Comparison of ENCODE assay signal across 22 mouse cellular contexts in the genomic region with DNA sequence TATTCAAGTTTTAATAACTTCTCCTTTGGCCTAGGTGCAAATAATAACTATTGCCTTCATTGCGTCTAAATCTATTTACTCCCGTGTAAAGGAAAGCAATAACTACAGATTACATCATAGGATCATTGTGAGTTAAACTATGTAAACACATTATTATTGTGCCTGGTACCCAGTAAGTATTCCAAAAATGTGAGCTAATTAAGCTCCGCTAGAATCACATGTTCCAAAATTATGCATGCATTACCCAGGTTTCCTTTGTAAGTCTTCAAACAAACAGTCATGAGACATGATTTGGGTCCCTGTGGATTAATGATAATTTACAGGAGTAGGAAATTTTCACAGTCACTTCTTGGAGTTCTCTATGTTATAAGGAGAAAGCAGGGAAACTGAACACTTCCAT.
DNase-seq lines count a peak whose midpoint lies in the region; ATAC-seq and TF ChIP-seq lines count a peak whose summit lies in the region.
"Had no signal": no experiment of that assay in that cellular context is flagged by ENCODE, and none has a peak within 500 bp of the region (broad histone marks: within the 10 kb centered on the region; RNA-seq: fewer than 3 reads in every experiment).

No protein-coding gene starts in this region.

- no peak overlapping the region for H3K9ac ChIP-seq in forebrain, embryonic 13.5 days
- H3K9ac ChIP-seq in forebrain, postnatal 0 days: no peak overlapping the region
- H3K9ac ChIP-seq in midbrain, embryonic 11.5 days (ENCODE audit: low read length): no peak overlapping the region
- no peak overlapping the region for H3K9ac ChIP-seq in midbrain, embryonic 13.5 days (replicated peaks)
- H3K9ac ChIP-seq: embryonic facial prominence, embryonic 12.5 days; embryonic facial prominence, embryonic 15.5 days; hindbrain, embryonic 12.5 days; hindbrain, embryonic 15.5 days had no signal

- 44% methylated on average over 3 of the region's 3 CpGs for WGBS in forebrain, embryonic 13.5 days
- WGBS in forebrain, postnatal 0 days: 28% methylated on average over 3 of the region's 3 CpGs
- WGBS in midbrain, embryonic 11.5 days: 91% methylated on average over 3 of the region's 3 CpGs
- 90% methylated on average over 3 of the region's 3 CpGs for WGBS in midbrain, embryonic 13.5 days

- no peak overlapping the region for H3K4me3 ChIP-seq in forebrain, embryonic 13.5 days
- no peak overlapping the region for H3K4me3 ChIP-seq in forebrain, postnatal 0 days (ENCODE audit: low read depth, low read length)
- H3K4me3 ChIP-seq in midbrain, embryonic 11.5 days (ENCODE audit: low read depth, low read length): no peak overlapping the region
- no peak overlapping the region for H3K4me3 ChIP-seq in midbrain, embryonic 13.5 days (replicated peaks)
- H3K4me3 ChIP-seq: embryonic facial prominence, embryonic 12.5 days; embryonic facial prominence, embryonic 15.5 days; hindbrain, embryonic 12.5 days; hindbrain, embryonic 15.5 days had no signal

- no peaks in the 10 kb centered on the region for H3K9me3 ChIP-seq in forebrain, embryonic 13.5 days (replicated peaks)
- H3K9me3 ChIP-seq in forebrain, postnatal 0 days (ENCODE audit: low read length): no peaks in the 10 kb centered on the region
- H3K9me3 ChIP-seq in midbrain, embryonic 11.5 days (ENCODE audit: control insufficient read depth, low read length): no peaks in the 10 kb centered on the region
- H3K9me3 ChIP-seq in midbrain, embryonic 13.5 days: no peaks in the 10 kb centered on the region
- H3K9me3 ChIP-seq: embryonic facial prominence, embryonic 12.5 days; embryonic facial prominence, embryonic 15.5 days; hindbrain, embryonic 12.5 days; hindbrain, embryonic 15.5 days had no signal

- H3K36me3 ChIP-seq in forebrain, embryonic 13.5 days (ENCODE audit: poor library complexity, severe bottlenecking): no peaks in the 10 kb centered on the region
- no peaks in the 10 kb centered on the region for H3K36me3 ChIP-seq in forebrain, postnatal 0 days (ENCODE audit: insufficient read depth)
- no peaks in the 10 kb centered on the region for H3K36me3 ChIP-seq in midbrain, embryonic 11.5 days (ENCODE audit: control insufficient read depth, insufficient read depth, low read length)
- H3K36me3 ChIP-seq in midbrain, embryonic 13.5 days: no peaks in the 10 kb centered on the region
- H3K36me3 ChIP-seq: embryonic facial prominence, embryonic 15.5 days; hindbrain, embryonic 12.5 days; hindbrain, embryonic 15.5 days had no signal

- H3K27me3 ChIP-seq in forebrain, embryonic 13.5 days: no peaks in the 10 kb centered on the region
- H3K27me3 ChIP-seq in forebrain, postnatal 0 days (ENCODE audit: insufficient read depth, low read length): no peaks in the 10 kb centered on the region
- H3K27me3 ChIP-seq in midbrain, embryonic 11.5 days (ENCODE audit: control insufficient read depth, insufficient read depth, low read length): no peaks in the 10 kb centered on the region
- no peaks in the 10 kb centered on the region for H3K27me3 ChIP-seq in midbrain, embryonic 13.5 days
- H3K27me3 ChIP-seq: embryonic facial prominence, embryonic 12.5 days; embryonic facial prominence, embryonic 15.5 days; hindbrain, embryonic 12.5 days; hindbrain, embryonic 15.5 days had no signal

- TF ChIP-seq POLR2A in brain, embryonic 14.5 days (IDR thresholded peaks at IDR 0.05; ENCODE audit: borderline replicate concordance, extremely low read depth, insufficient read depth, insufficient read length, poor library complexity, severe bottlenecking): no peak

- no peak for TF ChIP-seq CTCF in forebrain, postnatal 0 days (IDR thresholded peaks at IDR 0.05; ENCODE audit: low read depth)
- no peak for TF ChIP-seq CTCF in brain, embryonic 14.5 days (IDR thresholded peaks at IDR 0.05; ENCODE audit: borderline replicate concordance, extremely low read depth, insufficient read depth, insufficient read length)

- peak; percentile 55 for ATAC-seq in forebrain, embryonic 13.5 days
- ATAC-seq in forebrain, postnatal 0 days: no peak
- ATAC-seq in midbrain, embryonic 11.5 days (ENCODE audit: low FRiP score): no peak
- ATAC-seq in midbrain, embryonic 13.5 days: no peak
- ATAC-seq: activated CD4-positive, CD25-positive, alpha-beta regulatory T cell, adult 4 months; CD4-positive, CD25-positive, alpha-beta regulatory T cell, adult 4 months; intestine, postnatal 0 days had no signal

- H3K27ac ChIP-seq in forebrain, embryonic 13.5 days: no peak overlapping the region
- H3K27ac ChIP-seq in forebrain, postnatal 0 days (ENCODE audit: low read depth, low read length): no peak overlapping the region
- H3K27ac ChIP-seq in midbrain, embryonic 11.5 days (ENCODE audit: low read depth, low read length): no peak overlapping the region
- H3K27ac ChIP-seq in midbrain, embryonic 13.5 days: no peak overlapping the region
- H3K27ac ChIP-seq: embryonic facial prominence, embryonic 12.5 days; embryonic facial prominence, embryonic 15.5 days; hindbrain, embryonic 12.5 days; hindbrain, embryonic 15.5 days had no signal

- no peaks in the 10 kb centered on the region for H3K4me1 ChIP-seq in forebrain, embryonic 13.5 days
- H3K4me1 ChIP-seq in forebrain, postnatal 0 days (ENCODE audit: insufficient read depth): no peaks in the 10 kb centered on the region
- H3K4me1 ChIP-seq in midbrain, embryonic 11.5 days (ENCODE audit: control insufficient read depth, insufficient read depth, low read length): no peaks in the 10 kb centered on the region
- H3K4me1 ChIP-seq in midbrain, embryonic 13.5 days (replicated peaks): no peaks in the 10 kb centered on the region
- H3K4me1 ChIP-seq: embryonic facial prominence, embryonic 15.5 days; hindbrain, embryonic 15.5 days had no signal

- no peak overlapping the region for H3K4me2 ChIP-seq in forebrain, embryonic 13.5 days
- H3K4me2 ChIP-seq in forebrain, postnatal 0 days (ENCODE audit: low read depth): no peak overlapping the region
- H3K4me2 ChIP-seq in midbrain, embryonic 11.5 days: no peak overlapping the region
- no peak overlapping the region for H3K4me2 ChIP-seq in midbrain, embryonic 13.5 days (replicated peaks)
- H3K4me2 ChIP-seq: embryonic facial prominence, embryonic 12.5 days; embryonic facial prominence, embryonic 15.5 days; heart, embryonic 11.5 days; hindbrain, embryonic 12.5 days; hindbrain, embryonic 15.5 days had no signal

- DNase-seq in forebrain, postnatal 0 days: no peak
- DNase-seq in midbrain, embryonic 11.5 days (ENCODE audit: low spot score, missing footprints): peak; percentile 6
- DNase-seq in brain, embryonic 14.5 days (ENCODE audit: low read depth): peak; percentile 55
- DNase-seq in c-Kit-positive CD71-positive TER-119-positive erythroid progenitor cells, embryonic 14.5 days (ENCODE audit: low spot score): no peak
- DNase-seq: adrenal gland, adult 8-10 months; adrenal gland, postnatal 25 days; cerebellum, adult 11 months; cerebellum, adult 2 months; cerebellum, adult 9-11 months; cerebellum, postnatal 25 days; gastrocnemius, postnatal 14 days; heart, adult 11 months had no signal

Comparison
In these comparisons a context has a peak if more than half of its experiments do, and no peak if none do; other contexts are left out.
1. DNase-seq: peak in midbrain, embryonic 11.5 days (single experiment) and brain, embryonic 14.5 days (single experiment); none in forebrain, postnatal 0 days (single experiment) and c-Kit-positive CD71-positive TER-119-positive erythroid progenitor cells, embryonic 14.5 days (single experiment).